Mouse (Mus musculus) forebrain, embryonic 14.5 days (tissue): ENCODE results near the gene Gm19684. TPM values are rescaled to one million over a fixed set of nuclear protein-coding genes. Genes with fewer than 3 reads are reported as not detected.
"Not testable (repeated sequence)": the region's sequence is repeated elsewhere in the genome, so short reads cannot be mapped to it uniquely, and the experiment has no call there.

ENCODE experiments used
- ATAC-seq: fragments of 200-750 bp; cut with Nextera tagmentation; 2 replicates; pipeline ENCODE4 v1.8.0; 2017; ENCODE audit warnings: mild to moderate bottlenecking, moderate library complexity
- DNase-seq: peaks from one replicate; pipeline ENCODE4 v3.0.0-alpha.2; 2015; ENCODE audit warnings: low spot score
- H3K27ac ChIP-seq: fragments of 300-500 bp; sonication (generic); 2 replicates; pipeline ENCODE4 v1.5.1; 2014; ENCODE audit warnings: low read depth, mild to moderate bottlenecking, control low read depth, low read length, moderate library complexity
- H3K27me3 ChIP-seq: fragments of 300-500 bp; sonication (generic); replicated peaks from 2 replicates; pipeline ENCODE4 v1.6.1; 2014; ENCODE audit warnings: low read length, control low read depth, mixed read lengths; ENCODE audit not compliant: control insufficient read depth, insufficient read depth
- H3K36me3 ChIP-seq: fragments of 300-500 bp; sonication (generic); 2 replicates; pipeline ENCODE4 v1.6.1; 2014; ENCODE audit warnings: low read length, control low read depth; ENCODE audit not compliant: control insufficient read depth, insufficient read depth
- H3K4me1 ChIP-seq: fragments of 300-500 bp; sonication (generic); 2 replicates; pipeline ENCODE4 v1.6.1; 2014; ENCODE audit warnings: antibody characterized with exemption, low read length, control low read depth; ENCODE audit not compliant: control insufficient read depth, insufficient read depth
- H3K4me2 ChIP-seq: fragments of 300-500 bp; sonication (generic); 2 replicates; pipeline ENCODE4 v1.6.1; 2014; ENCODE audit warnings: mild to moderate bottlenecking, control low read depth, low read length
- H3K4me3 ChIP-seq: fragments of 300-500 bp; sonication (generic); 2 replicates; pipeline ENCODE4 v1.5.1; 2014; ENCODE audit warnings: low read depth, low read length, control low read depth
- H3K9ac ChIP-seq: fragments of 300-500 bp; sonication (generic); 2 replicates; pipeline ENCODE4 v1.6.1; 2014; ENCODE audit warnings: mild to moderate bottlenecking, low read length, control low read depth, moderate library complexity
- H3K9me3 ChIP-seq: fragments of 300-500 bp; sonication (generic); replicated peaks from 2 replicates; pipeline ENCODE4 v1.6.1; 2016; ENCODE audit warnings: low read length, control low read depth, mixed read lengths; ENCODE audit not compliant: control insufficient read depth
- WGBS: fragments of 180-500 bp; shearing (Covaris S2); extraction: QIAGEN DNeasy Blood & Tissue Kit; methylation state at CpG from one replicate; pipeline ENCODE4 v1.1.7; 2014; 5-methylcytosine and 5-hydroxymethylcytosine counted together
- polyA plus RNA-seq: library from polyadenylated mRNA; unstranded; fragments of >200 nt; fragmentation: Nextera tagmentation; extraction: Ambion mirVana; gene quantifications from 2 replicates; pipeline ENCODE4 v1.2.1, GENCODE M21; 2014

The Gm19684 gene
- polyA plus RNA-seq, 1 experiment from 2014 or later: not detected

DNA sequence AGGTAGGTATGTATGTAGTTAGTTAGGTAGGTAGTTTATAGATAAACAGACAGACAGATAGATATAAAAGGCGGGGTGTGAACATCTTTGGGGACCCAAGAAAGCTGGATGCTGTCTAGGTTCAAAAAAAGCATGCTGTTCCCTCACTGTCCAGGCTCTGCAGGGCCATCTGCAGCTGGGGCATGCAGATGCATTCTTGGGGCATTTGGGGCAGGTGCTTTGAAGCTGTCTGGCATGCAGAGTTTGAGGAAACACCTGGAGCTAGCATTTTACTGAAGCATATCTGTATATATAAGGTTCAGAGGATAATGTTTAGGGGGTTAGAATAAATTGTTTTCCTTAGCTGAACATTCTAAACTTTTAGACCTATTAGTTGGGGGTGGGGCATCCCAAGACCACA lies 25.5 kb downstream of the Gm19684 start:
- not testable (repeated sequence) for ATAC-seq, H3K27ac ChIP-seq, H3K9ac ChIP-seq, H3K36me3 ChIP-seq, H3K9me3 ChIP-seq, H3K4me1 ChIP-seq, DNase-seq, H3K4me3 ChIP-seq, H3K4me2 ChIP-seq
- peaks cover 31% of the 10 kb centered on the region for H3K27me3 ChIP-seq
- 86% methylated on average over 1 of the region's 1 CpGs for WGBS

DNA sequence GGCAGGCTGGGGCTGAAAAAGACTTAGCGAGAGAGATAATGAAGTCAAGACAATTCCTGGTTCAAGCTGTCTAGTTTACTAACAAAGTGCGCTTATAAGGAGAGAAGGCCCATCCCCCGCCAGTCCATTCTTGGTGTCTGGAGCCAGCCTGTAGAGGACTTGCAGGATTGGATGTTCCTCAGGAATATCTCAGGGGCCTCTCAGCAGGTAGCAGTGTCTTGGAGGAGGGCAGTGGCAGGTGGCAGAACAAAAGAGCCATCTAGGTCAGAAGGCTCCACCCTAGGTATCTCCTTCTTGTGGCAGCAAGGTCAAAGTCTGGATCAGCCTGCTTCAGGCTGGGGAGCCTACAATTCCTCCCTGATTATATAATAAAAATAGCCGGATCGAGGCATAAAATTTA lies 27.0 kb downstream of the Gm19684 start:
- not testable (repeated sequence) for H3K4me3 ChIP-seq, ATAC-seq, DNase-seq, H3K4me2 ChIP-seq, H3K4me1 ChIP-seq, H3K36me3 ChIP-seq, H3K9ac ChIP-seq, H3K27ac ChIP-seq, H3K9me3 ChIP-seq
- peaks cover 30% of the 10 kb centered on the region for H3K27me3 ChIP-seq
- 56% methylated on average over 5 of the region's 5 CpGs for whole genome bisulfite sequencing

DNA sequence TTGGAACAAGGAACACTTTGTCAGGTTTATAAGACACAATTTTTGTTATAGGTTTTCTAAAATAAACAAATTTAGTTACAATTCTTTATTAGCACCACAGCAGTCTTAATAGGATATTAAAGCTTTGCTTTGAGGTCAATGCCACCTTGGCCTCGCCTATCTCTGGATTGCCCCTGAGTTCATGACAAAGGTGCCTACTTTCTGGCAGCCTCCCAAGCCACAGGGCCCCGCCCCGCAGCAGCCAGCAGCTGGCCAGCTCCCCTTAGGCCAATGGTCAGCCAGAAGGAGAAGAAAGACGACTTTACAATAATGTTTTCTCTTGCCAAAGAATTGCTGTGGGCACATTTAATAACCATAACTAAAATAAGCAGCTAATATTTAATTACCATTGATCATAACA lies 29.7 kb downstream of the Gm19684 start:
- 42% methylated on average over 4 of the region's 4 CpGs for WGBS
- not testable (repeated sequence) for H3K4me2 ChIP-seq, H3K36me3 ChIP-seq, ATAC-seq, H3K27me3 ChIP-seq, H3K27ac ChIP-seq, H3K9ac ChIP-seq, H3K4me3 ChIP-seq, H3K4me1 ChIP-seq, DNase-seq, H3K9me3 ChIP-seq

DNA sequence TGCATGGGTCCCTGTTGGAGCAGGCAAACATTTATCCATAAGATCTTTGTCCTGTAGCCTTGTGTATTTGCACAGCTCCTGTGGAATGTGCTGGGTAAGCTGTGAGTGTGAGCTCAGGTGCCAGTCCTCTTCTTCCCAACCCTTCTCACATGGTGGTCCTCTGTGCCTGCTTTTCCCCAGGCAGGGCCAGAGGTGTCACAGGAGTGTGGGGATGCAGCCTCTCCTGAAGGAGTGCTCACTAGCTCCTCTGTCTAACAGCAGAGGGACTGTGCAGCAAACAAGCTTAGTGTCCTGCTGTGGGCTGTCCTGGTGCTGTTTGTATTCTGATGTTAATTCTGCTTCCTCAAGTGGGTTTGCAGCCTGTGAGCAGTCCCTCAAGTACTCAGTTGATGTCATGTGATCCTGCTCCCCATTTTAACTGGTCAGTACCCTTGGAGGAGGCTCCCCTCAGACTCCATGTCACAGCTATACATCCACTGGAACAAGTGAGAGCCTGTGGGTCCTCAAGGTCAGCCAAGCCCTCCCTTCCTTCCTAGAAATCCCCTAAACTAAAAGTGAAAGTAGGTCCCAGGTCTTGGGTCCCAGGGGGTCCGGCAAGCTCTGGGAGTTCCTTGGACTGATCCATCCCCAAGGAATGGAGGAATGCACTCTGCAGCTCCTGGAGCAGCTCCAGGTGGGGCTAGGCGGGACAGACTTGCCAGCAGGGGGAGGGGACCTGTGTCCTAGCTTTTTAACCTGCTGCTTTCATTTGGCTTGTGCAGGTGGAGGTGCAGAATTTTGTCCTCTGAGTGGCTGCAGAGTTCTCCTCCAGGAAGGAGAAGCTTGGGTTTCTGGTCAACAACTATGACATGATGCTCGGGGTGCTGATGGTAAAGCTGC lies 33.0 kb downstream of the Gm19684 start:
- DNase-seq: no peak

DNA sequence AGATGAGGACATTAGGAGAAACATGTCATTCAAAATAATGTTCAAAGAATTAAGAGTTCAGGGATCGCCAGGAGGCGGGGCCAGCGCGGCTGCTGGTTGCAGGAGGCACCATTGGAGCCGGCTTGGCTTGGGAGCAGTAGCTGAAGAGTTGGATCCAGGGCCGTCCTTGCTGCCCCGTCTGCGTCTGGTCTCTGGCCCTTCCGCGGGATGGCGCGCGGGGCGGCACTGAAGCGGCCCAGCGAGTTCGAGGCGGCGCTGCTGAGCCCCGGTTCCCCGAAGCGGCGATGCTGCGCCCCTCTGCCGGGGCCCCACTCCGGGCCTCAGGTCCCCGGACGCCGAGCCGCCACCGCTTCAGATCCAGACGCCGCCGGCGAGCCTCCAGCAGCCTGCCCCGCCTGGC lies 36.3 kb downstream of the Gm19684 start:
- under 1% methylated on average over 36 of the region's 36 CpGs for WGBS
- peak; percentile 29; the same call in 1 of the 2 replicates for ATAC-seq
- H3K4me3 ChIP-seq: peak overlapping the region; percentile 20
- H3K9me3 ChIP-seq, H3K36me3 ChIP-seq, H3K4me1 ChIP-seq, H3K27ac ChIP-seq: not testable (repeated sequence)
- H3K9ac ChIP-seq: peak overlapping the region; percentile 32; the same call in 1 of the 2 replicates
- peak; percentile 16 for DNase-seq
- peaks cover 33% of the 10 kb centered on the region for H3K27me3 ChIP-seq
- H3K4me2 ChIP-seq: peak overlapping the region; percentile 38

More for the DNA sequence above, 33.0 kb downstream of the Gm19684 start:
- H3K4me3 ChIP-seq: no peak overlapping the region
- no peak overlapping the region for H3K27ac ChIP-seq
- H3K9ac ChIP-seq: no peak overlapping the region
- no peak for ATAC-seq
- no peaks in the 10 kb centered on the region for H3K9me3 ChIP-seq
- no peaks in the 10 kb centered on the region for H3K4me1 ChIP-seq
- 25% methylated on average over 3 of the region's 3 CpGs for WGBS
- peaks cover 11% of the 10 kb centered on the region for H3K27me3 ChIP-seq
- H3K4me2 ChIP-seq: no peak overlapping the region
- H3K36me3 ChIP-seq: no peaks in the 10 kb centered on the region

DNA sequence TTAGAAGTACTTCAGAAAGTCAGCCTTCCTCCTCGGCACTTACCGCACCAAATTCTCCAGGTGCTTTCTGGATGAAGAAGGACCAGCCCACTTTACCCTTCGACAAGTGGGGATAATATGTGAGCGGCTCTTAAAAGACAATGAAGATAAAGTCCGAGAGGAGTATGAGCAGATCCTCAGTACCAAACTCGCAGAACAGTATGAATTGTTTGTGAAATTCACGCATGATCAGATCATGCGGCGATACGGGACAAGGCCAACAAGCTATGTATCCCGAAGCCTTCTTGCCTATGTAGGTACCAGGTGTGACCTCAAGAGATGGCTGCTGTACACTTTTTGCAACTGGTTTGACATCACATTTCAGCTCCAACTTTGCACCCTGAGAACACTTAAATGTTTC lies 36.8 kb downstream of the Gm19684 start:
- 8% methylated on average over 11 of the region's 11 CpGs for whole genome bisulfite sequencing
- H3K9me3 ChIP-seq, H3K4me1 ChIP-seq, ATAC-seq, H3K36me3 ChIP-seq, H3K9ac ChIP-seq, H3K27ac ChIP-seq, DNase-seq: not testable (repeated sequence)
- Histone ChIP-seq H3K4me2 (peak overlapping the region; percentile 38), H3K27me3 (peaks cover 33% of the 10 kb centered on the region), H3K4me3 (0 out of 2 replicates have a peak overlapping the region, but pooled peaks have one; percentile 20)

DNA sequence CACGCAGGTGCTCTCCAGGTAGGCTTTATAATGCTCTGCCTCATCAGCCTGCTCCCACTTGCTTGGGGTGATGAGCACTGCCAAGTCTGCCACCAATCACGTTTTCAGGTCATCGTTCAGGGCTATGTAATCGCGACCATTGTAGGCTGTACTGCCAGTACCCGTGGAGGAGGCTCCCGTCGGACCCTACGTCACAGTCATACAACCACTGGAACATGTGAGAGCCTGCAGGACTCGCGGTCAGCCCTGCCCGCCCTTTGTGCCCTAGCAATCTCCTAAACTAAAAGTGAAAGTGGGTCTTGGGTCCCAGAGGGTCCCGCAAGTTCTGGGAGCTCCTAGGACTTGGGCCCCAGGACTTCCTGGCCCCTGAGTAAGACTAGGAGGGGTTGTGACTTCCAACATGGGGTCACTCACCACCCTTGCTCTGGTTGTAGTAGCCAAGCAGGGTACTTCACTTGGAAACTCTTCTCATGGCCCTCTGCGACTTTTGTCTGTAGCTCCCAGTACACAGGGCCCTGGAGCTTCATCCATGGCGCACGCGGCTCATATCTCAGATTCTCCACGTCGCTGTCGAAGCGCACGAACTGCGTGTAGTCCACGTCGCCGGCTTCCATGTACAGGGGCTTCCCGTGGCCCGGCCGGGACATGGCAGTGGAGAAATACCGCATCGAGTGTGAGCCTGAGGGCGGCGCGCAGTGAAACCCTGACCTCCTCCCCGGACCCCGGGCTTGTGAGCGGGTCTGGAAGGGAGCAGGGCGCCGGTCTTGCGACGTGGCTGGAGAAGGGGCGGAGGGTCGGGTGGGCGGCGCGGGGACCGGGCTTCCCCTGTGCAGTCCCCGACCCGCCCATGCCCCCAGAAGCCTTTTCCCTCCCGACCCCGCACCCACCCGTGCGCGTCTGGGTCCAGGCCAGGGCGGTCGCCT lies 39.9 kb downstream of the Gm19684 start:
- Histone ChIP-seq H3K4me3 (no peak overlapping the region), H3K9me3 (no peaks in the 10 kb centered on the region), H3K36me3 (no peaks in the 10 kb centered on the region), H3K4me2 (no peak overlapping the region), H3K9ac (no peak overlapping the region), H3K4me1 (no peaks in the 10 kb centered on the region), H3K27me3 (peaks cover 57% of the 10 kb centered on the region), H3K27ac (no peak overlapping the region)
- DNase-seq (no peak), ATAC-seq (no peak)
- 2% methylated on average over 56 of the region's 56 CpGs for WGBS

DNA sequence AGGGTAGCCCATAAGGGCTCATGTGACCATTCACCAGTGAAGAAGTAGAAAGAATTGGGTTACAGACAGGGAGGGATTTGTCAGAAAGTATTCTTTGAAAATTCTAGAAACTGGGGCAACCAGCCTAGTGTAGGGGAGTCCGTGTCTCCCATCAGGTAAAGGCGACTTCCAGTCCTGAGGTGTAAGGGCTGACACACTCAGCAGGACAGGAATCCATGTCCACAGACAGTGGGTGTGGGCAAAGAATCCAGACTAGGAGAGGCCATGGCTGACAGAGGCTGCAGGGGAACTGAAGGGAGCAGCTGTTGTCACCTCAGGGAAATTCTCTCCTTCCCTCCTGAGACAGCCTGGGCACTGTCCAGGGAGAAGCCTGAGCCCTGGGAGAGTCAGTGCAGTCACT lies 45.4 kb downstream of the Gm19684 start:
- H3K27ac ChIP-seq, DNase-seq, H3K4me2 ChIP-seq, H3K4me3 ChIP-seq, H3K9ac ChIP-seq, H3K36me3 ChIP-seq, H3K4me1 ChIP-seq, ATAC-seq, H3K9me3 ChIP-seq: not testable (repeated sequence)
- H3K27me3 ChIP-seq: peaks cover 53% of the 10 kb centered on the region
- 8% methylated on average over 2 of the region's 2 CpGs for WGBS
